Mouse (Mus musculus) bone marrow macrophage, adult 2 months (primary cell): Measurements from ENCODE around the gene Fam196b. TPM values are rescaled to one million over a fixed set of nuclear protein-coding genes. Genes with fewer than 3 reads are reported as not detected.

Source experiments
- H3K27ac ChIP-seq: 2 replicates; pipeline ENCODE4 v1.5.1; 2012; ENCODE audit warnings: low read depth, low read length; ENCODE audit not compliant: insufficient read depth
- H3K4me1 ChIP-seq: 2 replicates; pipeline ENCODE4 v1.6.1; 2012; ENCODE audit warnings: low read length; ENCODE audit not compliant: control insufficient read depth, insufficient read depth
- H3K4me3 ChIP-seq: 2 replicates; pipeline ENCODE4 v1.5.1; 2012; ENCODE audit warnings: mild to moderate bottlenecking, low read length, moderate library complexity; ENCODE audit not compliant: insufficient read depth
- CTCF ChIP-seq: IDR thresholded peaks from 2 replicates; pipeline ENCODE4 v1.5.1; 2012; ENCODE audit warnings: low read depth, mild to moderate bottlenecking, low read length, moderate library complexity
- POLR2A ChIP-seq: IDR thresholded peaks from 2 replicates; pipeline ENCODE4 v1.6.1; 2012; ENCODE audit warnings: mild to moderate bottlenecking, low read depth, low read length, borderline replicate concordance
- polyA plus RNA-seq: library from polyadenylated mRNA; stranded (reverse); fragments of >200 nt; gene quantifications from 2 replicates; pipeline ENCODE4 v1.2.4, GENCODE M21; 2012; ENCODE audit not compliant: missing spikeins, insufficient read depth, insufficient read length

Gene Fam196b
- not detected in 2 replicates for polyA plus RNA-seq

DNA sequence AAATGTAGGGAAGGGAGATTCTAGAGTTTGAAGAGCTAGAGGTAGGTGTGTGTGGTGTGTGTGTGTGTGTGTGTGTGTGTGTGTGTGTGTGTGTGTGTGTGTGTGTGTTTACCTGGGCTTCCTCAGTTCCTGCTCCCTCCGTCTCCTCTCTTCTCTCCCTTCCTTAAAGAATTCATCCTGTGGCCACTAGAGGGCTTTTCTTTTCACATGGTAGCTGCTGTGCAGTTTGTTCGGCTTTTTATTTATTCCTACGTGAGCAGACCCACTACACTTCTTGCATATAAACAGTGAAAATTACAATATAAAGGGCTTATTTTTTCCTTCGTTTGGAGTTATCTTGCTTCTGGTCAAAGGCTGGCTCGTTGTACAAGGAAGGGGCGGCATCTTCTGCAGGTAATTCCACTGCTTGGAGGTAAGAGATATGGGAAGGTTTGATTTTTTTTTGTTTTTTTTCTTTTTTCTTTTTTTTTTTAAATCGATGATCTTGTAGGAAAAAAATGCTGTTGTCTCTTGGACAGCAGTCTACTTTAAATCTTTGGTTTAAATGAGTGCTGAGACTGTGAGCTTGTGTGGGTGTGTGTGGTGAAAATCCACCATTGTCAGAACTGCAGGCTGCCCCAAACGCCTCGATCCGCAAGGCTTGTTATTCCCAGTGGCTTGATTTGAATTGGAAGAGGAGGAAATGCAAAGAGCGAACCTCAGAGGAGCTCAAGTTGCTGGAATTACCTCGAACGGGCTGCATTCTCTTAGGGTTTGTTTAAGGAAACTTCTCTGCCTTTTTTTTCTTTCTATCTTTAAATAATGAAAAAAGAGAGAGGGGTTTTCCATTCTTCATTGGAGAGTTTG is at the start of gene Fam196b:
Gene Fam196b, plus strand, starts transcription at position 289 of the 846 bp plus-strand sequence.
- H3K4me1 ChIP-seq: no peaks in the 10 kb centered on the region
- no peak within 1 kb of the TSS for H3K27ac ChIP-seq
- H3K4me3 ChIP-seq: no peak within 1 kb of the TSS
- TF ChIP-seq POLR2A: no peak
- no peak for TF ChIP-seq CTCF

DNA sequence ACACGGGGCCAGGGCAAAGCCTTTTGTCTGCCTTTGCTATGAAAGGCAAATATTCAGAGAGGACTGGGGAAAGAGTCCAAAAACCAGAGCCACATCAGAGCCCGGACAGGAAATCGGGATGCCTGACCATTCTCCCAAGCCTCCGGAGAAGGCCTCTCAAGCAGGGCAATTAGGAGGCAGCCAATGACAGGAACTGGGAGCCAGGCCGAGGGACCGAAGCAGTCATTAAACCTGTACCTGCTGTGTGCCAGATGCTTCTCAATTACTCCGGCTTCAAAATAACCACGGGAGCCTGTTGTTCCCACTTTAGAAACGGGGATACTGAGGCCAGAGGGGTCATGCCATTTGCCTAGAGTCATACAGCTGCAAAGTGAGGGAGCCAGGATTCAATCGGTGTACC is 42.6 kb upstream of the Fam196b start:
- Histone ChIP-seq H3K27ac (no peak overlapping the region), H3K4me3 (no peak overlapping the region), H3K4me1 (peaks cover 2% of the 10 kb centered on the region; the same call in 1 of the 2 replicates)
- TF ChIP-seq POLR2A: no peak
- TF ChIP-seq CTCF: no peak

DNA sequence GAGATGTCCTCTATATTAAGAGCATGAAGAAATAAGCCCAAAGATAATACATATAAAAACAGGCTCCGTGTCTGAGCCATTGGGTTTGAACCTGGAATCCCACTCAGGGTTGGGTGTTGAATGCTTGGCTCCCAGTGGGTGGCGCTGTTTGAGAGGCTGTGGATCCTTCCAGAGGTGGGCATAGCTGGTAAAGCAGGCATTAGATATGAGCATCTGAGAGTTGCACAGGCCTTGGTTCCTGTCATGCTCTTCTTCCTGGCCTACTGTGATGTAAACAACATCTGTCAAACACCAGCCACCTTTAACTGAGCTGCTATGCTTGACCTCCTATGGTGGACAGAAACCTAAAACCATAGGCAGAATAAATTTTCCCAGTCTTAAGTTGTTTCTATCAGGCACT is 38.7 kb upstream of the Fam196b start:
- Histone ChIP-seq H3K4me3 (no peak overlapping the region), H3K4me1 (no peaks in the 10 kb centered on the region), H3K27ac (no peak overlapping the region)
- TF ChIP-seq CTCF: 0 out of 2 replicates have a peak, but pooled peaks have one; percentile 25
- TF ChIP-seq POLR2A: no peak

DNA sequence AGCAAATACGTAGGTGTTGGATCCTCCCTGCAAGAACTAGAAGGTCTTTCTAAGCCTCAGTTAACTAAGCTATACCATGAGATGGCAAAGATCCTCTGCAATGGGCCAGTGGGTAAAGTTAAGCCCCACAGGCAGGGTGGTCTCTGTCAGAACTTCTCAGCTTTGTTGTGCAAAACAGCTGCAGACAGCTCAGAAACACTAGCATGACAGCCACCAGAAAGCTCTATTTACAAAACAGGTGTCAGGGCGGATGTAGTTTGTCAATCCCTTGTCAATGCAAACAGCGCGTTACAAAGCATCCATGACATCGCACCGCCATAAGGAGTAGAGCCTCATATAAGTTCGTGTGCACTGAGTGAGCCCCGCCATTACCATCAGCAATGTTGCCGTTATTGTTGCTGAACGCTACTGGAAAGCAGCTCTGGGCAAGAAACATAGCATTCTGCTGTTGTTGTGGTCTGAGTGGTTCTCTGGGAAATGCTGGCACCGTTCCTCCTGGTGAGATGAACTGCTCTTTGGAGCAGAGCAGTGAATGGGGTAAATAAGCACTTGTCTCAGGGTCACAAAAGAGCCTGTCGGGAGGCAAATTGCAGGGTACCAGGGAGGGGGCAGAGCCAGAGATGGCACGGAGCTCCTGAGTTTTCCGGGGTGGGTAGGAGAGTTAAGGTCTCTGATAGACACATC is 38.1 kb upstream of the Fam196b start:
- no peak for TF ChIP-seq CTCF
- Histone ChIP-seq H3K4me1 (no peaks in the 10 kb centered on the region), H3K27ac (no peak overlapping the region), H3K4me3 (no peak overlapping the region)

DNA sequence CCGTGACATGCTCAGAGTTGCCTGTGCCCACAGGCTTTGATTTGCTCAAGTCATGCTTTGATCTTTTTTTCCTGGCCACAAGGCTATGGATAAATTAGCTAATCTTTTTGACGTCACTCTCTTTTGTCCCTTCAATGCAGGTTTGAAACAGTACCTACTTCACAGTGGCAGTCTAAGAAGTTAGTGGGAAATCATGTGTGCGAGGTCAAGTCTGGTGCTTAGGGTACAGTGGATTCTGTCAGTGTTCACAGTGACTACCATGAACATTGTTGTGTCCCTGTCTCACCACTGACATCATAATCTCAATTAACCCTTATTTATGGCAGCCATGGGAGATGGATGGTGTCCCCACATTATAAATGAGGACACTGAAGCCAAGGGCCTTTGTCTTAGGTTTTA is 37.6 kb upstream of the Fam196b start:
- Histone ChIP-seq H3K4me1 (no peaks in the 10 kb centered on the region), H3K27ac (no peak overlapping the region), H3K4me3 (no peak overlapping the region)
- TF ChIP-seq POLR2A: no peak
- TF ChIP-seq CTCF: no peak

DNA sequence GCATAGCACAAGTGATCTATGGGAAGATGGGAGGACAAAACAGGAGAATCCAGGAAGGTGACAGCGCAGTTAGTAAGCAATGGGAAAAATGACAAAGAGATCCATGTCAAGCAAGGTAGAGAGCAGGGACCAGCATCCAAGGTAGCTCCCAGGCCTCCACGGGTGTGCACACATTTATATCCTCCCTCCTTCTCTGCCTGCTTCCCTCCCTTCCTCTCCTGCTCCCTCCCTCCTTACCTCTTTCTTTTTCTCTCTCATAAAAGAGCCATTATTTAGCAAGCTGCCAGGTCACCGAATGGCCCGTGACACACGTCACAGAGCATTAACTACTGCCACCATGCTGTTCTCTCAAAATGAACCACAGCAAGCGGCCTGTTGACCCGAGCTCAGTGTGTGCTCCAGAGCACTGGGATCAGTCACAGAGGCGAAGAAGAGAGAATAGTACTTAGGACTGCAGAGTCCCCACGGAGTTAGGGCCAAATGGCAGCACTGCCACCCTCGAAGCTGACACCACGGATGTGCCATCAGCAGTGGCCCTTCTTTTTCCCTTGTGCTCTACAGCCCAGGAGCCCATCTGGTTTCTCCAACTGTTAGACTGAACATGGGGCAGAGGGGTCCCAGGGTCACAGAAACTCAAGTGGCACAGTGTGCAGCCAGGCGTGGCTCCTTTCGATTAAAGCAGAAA is 30.4 kb upstream of the Fam196b start:
- Histone ChIP-seq H3K4me3 (no peak overlapping the region), H3K27ac (no peak overlapping the region), H3K4me1 (no peaks in the 10 kb centered on the region)
- TF ChIP-seq CTCF: no peak
- no peak for TF ChIP-seq POLR2A

DNA sequence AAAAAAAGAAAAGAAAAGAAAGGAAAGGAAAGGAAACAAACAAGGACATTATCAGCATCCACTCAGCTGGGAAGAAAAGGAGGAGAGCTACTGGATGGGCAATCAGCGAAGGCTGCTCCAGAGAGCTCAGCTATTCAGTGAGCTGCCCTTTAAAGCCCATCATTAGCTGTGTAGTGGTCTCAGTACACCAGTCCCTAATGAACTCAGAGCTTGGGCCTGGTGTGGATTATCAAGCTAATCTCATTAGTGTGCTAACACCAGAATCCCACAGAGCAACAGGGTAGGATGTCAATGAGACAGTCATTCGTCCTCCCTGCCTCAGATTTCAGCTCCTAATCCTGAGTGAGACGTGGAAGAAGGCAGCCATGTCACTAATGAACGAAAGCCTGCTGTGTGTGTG is 24.4 kb upstream of the Fam196b start:
- Histone ChIP-seq H3K4me3 (no peak overlapping the region), H3K27ac (no peak overlapping the region), H3K4me1 (no peaks in the 10 kb centered on the region)
- TF ChIP-seq CTCF: no peak
- TF ChIP-seq POLR2A: no peak

DNA sequence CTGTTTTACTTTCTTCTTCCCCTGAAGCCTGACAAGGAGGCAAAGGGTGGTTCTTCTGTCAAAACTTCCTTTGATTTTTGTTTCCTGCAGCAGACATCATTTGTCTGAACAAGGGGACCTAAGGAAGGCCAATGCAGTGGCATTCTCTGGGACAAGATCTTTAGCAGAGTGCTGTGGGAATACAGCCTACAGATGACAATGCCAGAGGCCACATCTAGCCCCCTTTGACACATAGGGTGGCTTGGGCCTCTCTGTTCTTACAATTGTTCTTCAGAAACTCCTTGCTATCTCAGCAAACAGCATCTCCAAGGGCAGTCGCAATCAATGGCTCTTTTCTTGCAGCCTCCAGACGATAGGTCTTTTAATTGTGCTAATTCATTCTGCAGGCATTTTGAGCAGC is 23.9 kb upstream of the Fam196b start:
- H3K4me1 ChIP-seq: no peaks in the 10 kb centered on the region
- TF ChIP-seq CTCF: no peak
- TF ChIP-seq POLR2A: no peak

DNA sequence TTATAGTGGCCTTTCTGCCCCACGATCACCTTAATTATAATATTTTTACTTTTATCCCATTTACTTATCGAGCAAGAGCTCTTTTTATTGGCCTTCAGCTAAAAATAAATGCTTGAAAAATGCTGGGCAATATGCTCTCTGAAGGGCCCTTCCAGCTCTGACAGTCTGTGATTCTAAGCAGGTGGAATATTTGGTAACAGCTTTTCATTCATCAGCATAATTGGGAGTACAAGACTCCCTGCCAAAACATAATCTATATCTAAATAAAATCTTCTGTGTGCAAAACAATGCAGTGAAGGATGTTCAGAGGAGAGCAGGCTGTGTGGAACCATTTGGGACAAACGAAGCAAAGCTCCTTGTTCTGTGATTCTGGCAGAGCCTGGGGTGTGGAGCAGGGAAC is 23.3 kb upstream of the Fam196b start:
- Histone ChIP-seq H3K4me1 (no peaks in the 10 kb centered on the region), H3K4me3 (no peak overlapping the region), H3K27ac (no peak overlapping the region)
- TF ChIP-seq POLR2A (no peak), CTCF (no peak)

More for the DNA sequence above, 23.9 kb upstream of the Fam196b start:
- Histone ChIP-seq H3K4me3 (no peak overlapping the region), H3K27ac (no peak overlapping the region)
